ENCODE assay signal across 7 mouse cellular contexts in genomic region chr10:83151362-83151761, GRCm38 (mm10).
A peak's percentile ranks its signal among the peaks of the same experiment; 100 is the strongest.
DNase-seq lines count a peak whose midpoint lies in the region; ATAC-seq lines count a peak whose summit lies in the region.

No protein-coding gene starts in this region.

- no peaks in the 10 kb centered on the region for H3K9me3 ChIP-seq in hindbrain, embryonic 13.5 days
- no peaks in the 10 kb centered on the region for H3K9me3 ChIP-seq in hindbrain, embryonic 16.5 days (ENCODE audit: control insufficient read depth, low read length)
- H3K9me3 ChIP-seq in midbrain, embryonic 14.5 days (ENCODE audit: control insufficient read depth, low read length), result no peaks in the 10 kb centered on the region
- H3K9me3 ChIP-seq in midbrain, embryonic 16.5 days (replicated peaks; ENCODE audit: control insufficient read depth, low read length, poor library complexity, severe bottlenecking), result no peaks in the 10 kb centered on the region
- H3K9me3 ChIP-seq in neural tube, embryonic 15.5 days (replicated peaks), result no peaks in the 10 kb centered on the region
- H3K9me3 ChIP-seq in midbrain, embryonic 10.5 days (replicated peaks), result no peaks in the 10 kb centered on the region

- no peak overlapping the region for H3K4me2 ChIP-seq in hindbrain, embryonic 13.5 days
- H3K4me2 ChIP-seq in hindbrain, embryonic 16.5 days (ENCODE audit: low read length), result no peak overlapping the region
- no peak overlapping the region for H3K4me2 ChIP-seq in midbrain, embryonic 14.5 days (ENCODE audit: low read length)
- no peak overlapping the region for H3K4me2 ChIP-seq in midbrain, embryonic 16.5 days (ENCODE audit: low read length)
- no peak overlapping the region for H3K4me2 ChIP-seq in neural tube, embryonic 15.5 days

- H3K36me3 ChIP-seq in hindbrain, embryonic 13.5 days, result no peaks in the 10 kb centered on the region
- H3K36me3 ChIP-seq in hindbrain, embryonic 16.5 days (ENCODE audit: control insufficient read depth, insufficient read depth, low read length), result no peaks in the 10 kb centered on the region
- no peaks in the 10 kb centered on the region for H3K36me3 ChIP-seq in midbrain, embryonic 14.5 days (ENCODE audit: control insufficient read depth, insufficient read depth, low read length)
- no peaks in the 10 kb centered on the region for H3K36me3 ChIP-seq in midbrain, embryonic 16.5 days (ENCODE audit: control insufficient read depth, insufficient read depth, low read length)
- no peaks in the 10 kb centered on the region for H3K36me3 ChIP-seq in neural tube, embryonic 15.5 days
- H3K36me3 ChIP-seq in midbrain, embryonic 10.5 days, result no peaks in the 10 kb centered on the region

- no peak overlapping the region for H3K4me3 ChIP-seq in hindbrain, embryonic 13.5 days
- no peak overlapping the region for H3K4me3 ChIP-seq in hindbrain, embryonic 16.5 days (ENCODE audit: low read length)
- no peak overlapping the region for H3K4me3 ChIP-seq in midbrain, embryonic 14.5 days (replicated peaks; ENCODE audit: low read depth, low read length)
- no peak overlapping the region for H3K4me3 ChIP-seq in midbrain, embryonic 16.5 days (ENCODE audit: low read depth, low read length)
- H3K4me3 ChIP-seq in neural tube, embryonic 15.5 days (replicated peaks), result no peak overlapping the region
- no peak overlapping the region for H3K4me3 ChIP-seq in midbrain, embryonic 10.5 days

- H3K27me3 ChIP-seq in hindbrain, embryonic 13.5 days, result no peaks in the 10 kb centered on the region
- no peaks in the 10 kb centered on the region for H3K27me3 ChIP-seq in hindbrain, embryonic 16.5 days (replicated peaks; ENCODE audit: control insufficient read depth, insufficient read depth, low read length)
- H3K27me3 ChIP-seq in midbrain, embryonic 14.5 days (ENCODE audit: control insufficient read depth, insufficient read depth, low read length), result no peaks in the 10 kb centered on the region
- no peaks in the 10 kb centered on the region for H3K27me3 ChIP-seq in midbrain, embryonic 16.5 days (ENCODE audit: control insufficient read depth, insufficient read depth, low read depth, low read length)
- no peaks in the 10 kb centered on the region for H3K27me3 ChIP-seq in neural tube, embryonic 15.5 days (replicated peaks)
- H3K27me3 ChIP-seq in midbrain, embryonic 10.5 days (ENCODE audit: low read depth, poor library complexity, severe bottlenecking), result no peaks in the 10 kb centered on the region

- 60% methylated on average over 6 of the region's 6 CpGs for WGBS in hindbrain, embryonic 13.5 days
- WGBS in hindbrain, embryonic 16.5 days, result 70% methylated on average over 6 of the region's 6 CpGs
- WGBS in midbrain, embryonic 14.5 days, result 76% methylated on average over 6 of the region's 6 CpGs
- 74% methylated on average over 6 of the region's 6 CpGs for WGBS in midbrain, embryonic 16.5 days
- 36% methylated on average over 6 of the region's 6 CpGs for WGBS in neural tube, embryonic 15.5 days
- WGBS in midbrain, embryonic 10.5 days, result 92% methylated on average over 6 of the region's 6 CpGs

- DNase-seq in midbrain, embryonic 14.5 days, result peak; percentile 39
- peak; percentile 77 for DNase-seq in kidney, postnatal 10 days
- no peak for DNase-seq in midbrain, embryonic 10.5 days (ENCODE audit: low spot score)

- no peak overlapping the region for H3K9ac ChIP-seq in hindbrain, embryonic 13.5 days
- no peak overlapping the region for H3K9ac ChIP-seq in hindbrain, embryonic 16.5 days (ENCODE audit: low read depth, low read length)
- H3K9ac ChIP-seq in midbrain, embryonic 14.5 days (replicated peaks; ENCODE audit: low read length), result no peak overlapping the region
- no peak overlapping the region for H3K9ac ChIP-seq in midbrain, embryonic 16.5 days (ENCODE audit: low read depth, low read length)
- H3K9ac ChIP-seq in neural tube, embryonic 15.5 days (replicated peaks), result no peak overlapping the region

- peaks cover 34% of the 10 kb centered on the region for H3K4me1 ChIP-seq in hindbrain, embryonic 13.5 days (replicated peaks)
- peaks cover 17% of the 10 kb centered on the region for H3K4me1 ChIP-seq in hindbrain, embryonic 16.5 days (ENCODE audit: control insufficient read depth, insufficient read depth, low read depth, low read length)
- peaks cover 6% of the 10 kb centered on the region; the same call in 1 of the 2 replicates for H3K4me1 ChIP-seq in midbrain, embryonic 14.5 days (ENCODE audit: control insufficient read depth, insufficient read depth, low read length)
- H3K4me1 ChIP-seq in midbrain, embryonic 16.5 days (ENCODE audit: control insufficient read depth, insufficient read depth, low read length), result peaks cover 20% of the 10 kb centered on the region
- H3K4me1 ChIP-seq in neural tube, embryonic 15.5 days, result peaks cover 39% of the 10 kb centered on the region
- peaks cover 14% of the 10 kb centered on the region for H3K4me1 ChIP-seq in midbrain, embryonic 10.5 days

- H3K27ac ChIP-seq in hindbrain, embryonic 13.5 days, result 0 out of 2 replicates have a peak overlapping the region, but pooled peaks have one; percentile 23
- no peak overlapping the region for H3K27ac ChIP-seq in hindbrain, embryonic 16.5 days (ENCODE audit: low read depth, low read length)
- H3K27ac ChIP-seq in midbrain, embryonic 14.5 days (replicated peaks; ENCODE audit: low read depth, low read length), result no peak overlapping the region
- H3K27ac ChIP-seq in midbrain, embryonic 16.5 days (ENCODE audit: low read length), result no peak overlapping the region
- no peak overlapping the region for H3K27ac ChIP-seq in neural tube, embryonic 15.5 days (replicated peaks)
- H3K27ac ChIP-seq in midbrain, embryonic 10.5 days (replicated peaks), result no peak overlapping the region

- ATAC-seq in hindbrain, embryonic 13.5 days (ENCODE audit: low FRiP score), result no peak
- ATAC-seq in hindbrain, embryonic 16.5 days, result no peak
- ATAC-seq in midbrain, embryonic 14.5 days (ENCODE audit: low FRiP score, low TSS enrichment), result no peak
- no peak for ATAC-seq in midbrain, embryonic 16.5 days
- ATAC-seq in neural tube, embryonic 15.5 days (ENCODE audit: low FRiP score), result peak; percentile 32; the same call in 1 of the 2 replicates
